Mouse (Mus musculus): ENCODE measurements around the gene Ccdc40. TPM values are rescaled to one million over a fixed set of nuclear protein-coding genes. Genes with fewer than 3 reads are reported as not detected.

Gene Ccdc40
- total RNA-seq, 2 experiments from 2014 or later = 0.27 to 1.4 TPM

GRCm38 (mm10) chr11:119208870-119209370 is 19.5 kb upstream of the Ccdc40 start:
- DNase-seq = no peak

GRCm38 (mm10) chr11:119209371-119210025 is 18.9 kb upstream of the Ccdc40 start:
- peak; percentile 87 for DNase-seq

GRCm38 (mm10) chr11:119210321-119211100 is 17.9 kb upstream of the Ccdc40 start:
- peak; percentile 86 for DNase-seq

- no peak for DNase-seq
These were observed 16.6 kb upstream of the Ccdc40 start for GRCm38 (mm10) chr11:119211604-119212309.

DNA sequence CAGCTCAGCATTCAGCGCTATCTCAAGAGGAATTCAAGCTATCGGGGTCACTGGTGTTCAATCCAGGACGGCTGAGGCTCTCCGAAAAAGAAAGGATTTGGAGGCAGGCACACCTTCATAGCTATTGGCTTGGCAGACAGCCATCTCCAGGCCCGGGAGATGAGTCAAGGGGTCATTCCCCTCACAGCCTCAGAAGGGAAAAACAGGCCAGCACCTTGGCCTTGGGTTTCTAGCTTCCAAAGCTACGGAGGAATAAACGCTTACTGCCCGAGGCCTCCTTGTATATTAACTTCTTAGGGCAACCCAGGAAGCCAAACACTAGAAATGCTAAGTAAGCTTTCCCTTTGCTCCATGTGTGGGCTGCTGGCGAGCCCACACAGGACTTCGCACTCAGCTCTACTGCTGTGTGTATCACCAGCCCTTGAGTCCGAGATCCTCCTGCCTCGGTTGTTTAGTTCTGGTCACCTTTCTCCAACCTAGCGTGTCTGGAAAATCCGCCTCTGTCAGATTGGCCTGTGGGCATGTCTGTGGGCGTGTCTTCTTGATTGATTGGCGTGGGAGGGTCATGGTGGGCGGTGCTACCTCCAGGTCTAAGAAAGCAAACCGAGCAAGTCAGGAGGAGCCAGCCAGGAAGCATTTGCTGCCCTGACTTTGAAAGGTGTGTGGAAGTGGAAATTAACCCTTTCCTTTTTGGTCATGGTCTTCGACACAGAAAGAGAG is 15.0 kb upstream of the Ccdc40 start:
- peak; percentile 41 for DNase-seq

GRCm38 (mm10) chr11:119215038-119215904 is 13.1 kb upstream of the Ccdc40 start:
- DNase-seq = peak; percentile 79

DNA sequence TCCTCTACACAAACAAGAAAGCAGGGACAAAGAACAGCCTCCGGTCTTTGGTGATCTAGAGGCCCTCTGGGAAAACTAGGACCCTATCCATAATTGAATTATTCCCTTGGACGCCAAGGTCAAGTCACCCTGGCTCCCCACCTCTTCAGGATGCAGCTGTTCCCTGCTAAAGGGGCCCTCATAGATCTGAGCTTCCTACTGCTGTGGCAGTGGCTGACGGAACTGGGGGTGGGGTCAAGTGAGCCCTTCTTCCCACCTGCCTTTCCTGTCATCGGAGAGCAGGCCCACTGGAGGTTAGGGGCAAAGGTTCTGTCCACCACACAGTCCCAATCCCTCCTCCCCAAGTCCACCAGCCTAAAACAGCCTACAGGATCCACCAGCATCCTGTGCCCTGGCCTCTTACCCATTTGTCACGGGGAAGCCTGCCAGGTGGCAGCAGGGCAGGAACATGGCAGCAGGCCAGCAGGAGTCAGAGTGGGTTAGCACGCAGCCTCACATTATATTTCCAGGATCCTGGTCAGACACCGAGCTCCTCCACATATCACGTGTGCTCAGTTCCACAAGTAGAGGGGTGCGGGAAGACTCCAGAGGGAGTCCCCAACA is 12.4 kb upstream of the Ccdc40 start:
- peak; percentile 88 for DNase-seq

- no peak for DNase-seq
These were observed 10.5 kb upstream of the Ccdc40 start for GRCm38 (mm10) chr11:119217861-119218260.

DNA sequence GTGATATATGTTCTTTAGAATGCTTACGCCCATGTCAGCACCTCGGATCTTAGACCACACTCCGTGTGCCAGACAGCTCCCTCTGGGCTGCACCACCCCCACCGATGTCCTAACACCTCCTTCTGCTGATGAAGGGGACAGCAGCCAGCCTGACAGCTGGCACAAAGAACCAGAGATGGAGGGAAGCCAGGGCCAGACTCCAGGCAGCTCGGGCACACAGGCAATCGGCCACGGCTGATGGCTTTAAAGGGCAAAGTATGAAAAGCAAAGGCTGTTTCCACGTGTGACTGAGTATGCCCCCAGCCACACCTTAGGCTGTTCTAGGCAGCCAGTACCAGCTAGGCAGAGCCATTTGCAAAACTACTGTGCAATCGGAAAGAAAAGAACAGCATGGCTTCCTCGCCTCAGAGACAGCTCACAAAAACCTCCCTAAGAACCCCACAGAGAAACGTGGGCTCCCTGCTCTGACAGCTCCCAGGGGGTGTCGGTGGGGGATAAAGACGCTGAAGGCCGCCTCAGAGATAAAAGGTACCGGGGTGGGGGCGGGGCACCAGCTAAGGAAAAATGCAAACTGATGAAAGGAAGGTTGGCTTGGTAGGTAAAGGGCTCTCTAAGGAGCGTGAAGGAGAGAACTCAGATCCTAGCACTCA is 8.4 kb upstream of the Ccdc40 start:
- peak; percentile 87 for DNase-seq

- DNase-seq = no peak
These were observed 6.4 kb upstream of the Ccdc40 start for GRCm38 (mm10) chr11:119221812-119222510.

DNA sequence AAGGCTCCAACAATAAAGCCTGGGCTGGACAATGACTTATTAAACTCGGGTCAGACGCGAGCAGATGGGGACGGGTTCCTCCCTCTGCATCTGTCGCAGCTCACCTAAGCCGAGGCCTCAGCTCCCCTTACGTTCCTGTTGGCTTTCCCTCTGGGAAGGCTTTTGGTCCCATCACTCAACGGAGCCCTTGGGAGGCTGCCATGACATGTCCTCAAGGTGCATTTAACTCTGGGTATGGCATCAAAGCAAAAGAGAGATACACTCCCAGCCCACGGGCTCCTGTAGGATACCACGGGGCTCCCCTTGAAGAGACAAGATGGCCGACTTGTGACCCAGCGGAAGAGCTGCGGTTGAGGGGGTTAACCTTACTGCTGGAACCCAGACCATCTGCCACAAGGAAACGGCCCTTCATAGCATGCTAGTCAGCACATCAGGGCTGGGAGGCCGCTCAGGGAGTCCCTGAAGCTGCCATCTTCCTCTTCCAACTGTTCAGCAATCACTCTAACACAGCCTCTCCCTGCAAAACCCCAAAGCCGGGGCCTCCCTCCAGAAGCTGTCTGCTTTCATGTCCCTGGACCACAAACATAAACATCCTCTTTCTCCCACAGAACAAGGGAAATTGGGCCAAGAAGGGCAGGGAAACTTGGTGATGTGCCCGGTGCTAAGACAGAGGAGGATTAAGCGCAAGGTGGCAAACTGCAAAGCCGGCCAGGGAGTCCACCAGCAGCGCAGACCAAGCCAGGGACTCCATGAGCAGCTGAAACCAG is 5.1 kb upstream of the Ccdc40 start:
- DNase-seq = no peak

- DNase-seq = no peak
These were observed 3.4 kb upstream of the Ccdc40 start for GRCm38 (mm10) chr11:119224926-119225325.

DNA sequence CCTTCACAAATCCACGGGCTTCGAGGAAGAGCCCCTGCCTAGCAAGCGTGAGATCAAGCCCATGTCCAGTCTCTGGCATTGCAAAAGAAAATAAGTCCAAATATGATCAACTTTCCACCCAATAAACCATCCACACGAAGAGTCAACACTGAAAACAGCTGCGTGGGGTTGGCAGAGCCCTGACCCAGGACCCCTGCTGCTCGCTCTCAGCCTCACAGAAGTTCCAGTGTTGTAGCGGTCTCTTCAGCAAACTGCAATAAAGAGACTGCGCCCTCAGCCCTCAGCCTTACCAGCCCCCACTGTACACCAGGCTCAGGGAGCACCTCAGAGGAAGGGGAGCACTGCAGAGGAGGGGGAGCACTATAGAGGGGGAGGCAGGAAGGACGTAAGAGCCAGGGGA is 2.7 kb upstream of the Ccdc40 start:
- DNase-seq = no peak

- no peak for DNase-seq
These were observed 781 bp upstream of the Ccdc40 start for GRCm38 (mm10) chr11:119227591-119227990.

DNA sequence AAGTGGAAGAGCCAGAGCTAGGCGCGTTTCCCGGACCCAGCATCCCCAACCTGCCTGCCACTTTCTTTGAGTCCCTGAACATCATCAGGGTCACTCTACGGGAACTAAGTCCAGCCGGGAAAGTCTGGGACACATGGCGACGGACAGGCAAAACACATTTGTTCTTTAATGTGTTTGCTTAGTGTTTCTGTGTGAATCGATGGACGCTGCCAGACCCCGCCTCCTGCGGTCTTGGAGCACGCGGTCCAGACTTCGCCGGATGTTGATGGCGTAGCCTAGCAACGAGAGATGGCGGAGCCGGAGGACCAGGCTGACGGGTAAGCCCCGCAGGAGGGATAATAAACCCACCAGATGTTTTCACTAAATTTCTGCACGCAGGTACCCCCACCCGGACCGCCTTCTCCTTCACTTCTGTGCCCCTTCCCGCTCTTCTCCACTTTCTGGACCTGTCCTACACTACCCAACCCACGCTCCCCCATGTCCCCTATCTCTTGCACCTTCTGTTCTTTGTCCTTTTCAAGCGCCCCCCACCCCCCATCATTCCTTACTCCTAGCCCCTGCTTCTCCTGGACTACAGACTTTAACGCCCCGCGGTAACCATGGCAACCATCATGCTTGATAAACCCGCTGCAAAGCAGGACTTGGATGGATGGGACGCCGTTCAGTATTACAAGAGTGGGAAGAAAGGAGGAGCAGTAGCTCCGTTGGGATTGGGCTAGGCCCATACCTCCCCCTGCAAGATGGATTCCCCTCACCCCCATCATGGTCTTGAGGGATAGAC is 664 bp downstream of the Ccdc40 start:
- peak; percentile 80 for DNase-seq

DNA sequence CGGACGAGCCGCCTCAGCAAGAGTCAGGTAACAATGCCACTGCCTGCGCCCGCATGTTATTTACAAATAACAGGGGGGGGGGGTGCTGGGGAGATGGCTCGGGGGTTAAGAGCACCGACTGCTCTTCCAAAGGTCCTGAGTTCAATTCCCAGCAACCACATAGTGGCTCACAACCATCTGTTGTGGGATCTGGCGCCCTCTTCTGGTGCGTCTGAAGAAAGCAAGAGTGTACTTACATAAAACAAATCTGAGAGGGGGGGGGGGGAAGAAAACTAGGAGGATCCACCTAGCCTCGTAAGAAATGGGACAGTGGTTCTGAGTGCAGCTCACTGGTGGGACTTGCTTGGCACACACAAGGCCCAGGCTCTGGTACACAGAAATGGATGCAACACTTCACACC is 6.4 kb downstream of the Ccdc40 start:
- no peak for DNase-seq

- DNase-seq = peak; percentile 76
These were observed 7.2 kb downstream of the Ccdc40 start for GRCm38 (mm10) chr11:119235596-119235995.

DNA sequence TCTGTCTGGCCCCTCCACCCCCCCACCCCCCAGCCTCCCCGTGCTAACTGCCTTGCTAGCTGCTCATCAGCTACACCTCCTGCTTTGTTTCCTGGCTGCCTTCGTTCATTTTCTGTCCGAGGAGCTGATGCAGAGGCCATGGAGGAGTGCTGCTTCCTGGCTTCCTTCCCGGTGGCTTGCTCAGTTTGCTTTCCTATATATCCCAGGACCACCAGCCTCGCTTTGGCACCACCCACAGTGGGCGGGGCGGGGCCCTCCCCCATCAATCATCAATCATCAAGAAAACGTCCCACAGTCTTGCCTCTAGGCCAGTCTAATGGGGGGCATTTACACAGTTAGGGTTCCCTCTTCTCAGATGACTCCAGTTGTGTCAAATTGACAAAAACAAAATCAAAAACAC is 8.0 kb downstream of the Ccdc40 start:
- no peak for DNase-seq

All from heart, postnatal 4 days (tissue).